Mouse (Mus musculus) megakaryocyte, adult 5-6 weeks (primary cell): Measurements from ENCODE around the gene Ccr1. TPM values are rescaled to one million over a fixed set of nuclear protein-coding genes. Genes with fewer than 3 reads are reported as not detected.

Experiments
- ATAC-seq: 2 replicates; pipeline ENCODE4 v1.8.0; 2016; ENCODE audit warnings: mild to moderate bottlenecking, inconsistent platforms; ENCODE audit not compliant: poor library complexity, severe bottlenecking
- total RNA-seq, 2 experiments: library from RNA; stranded (forward) in 1 of 2; stranded (reverse) in 1 of 2; fragments of 153-499, 151-499 nt in 1 of 2; fragments of 221-1000, 200-1000 nt in 1 of 2; gene quantifications; 2 replicates each; pipeline versions ENCODE4 v1.2.3 to v1.2.4; 2015 to 2017

Gene Ccr1
- total RNA-seq (2015) (119 and 127 TPM in 2 replicates), total RNA-seq (2017) (94.4 and 94.8 TPM in 2 replicates)

GRCm38 (mm10) chr9:123968290-123968912, at the start of gene Ccr1:
TSS of gene Ccr1 (minus strand) at chr9:123968692.
- ATAC-seq = peak; percentile 79

GRCm38 (mm10) chr9:124016048-124016447, 47.6 kb upstream of the Ccr1 start:
- ATAC-seq = no peak

GRCm38 (mm10) chr9:124014985-124015652, 46.6 kb upstream of the Ccr1 start:
- ATAC-seq = no peak

GRCm38 (mm10) chr9:124013270-124013669, 44.8 kb upstream of the Ccr1 start:
- ATAC-seq = peak; percentile 52

GRCm38 (mm10) chr9:124012691-124013090, 44.2 kb upstream of the Ccr1 start:
- ATAC-seq = peak; percentile 56

GRCm38 (mm10) chr9:123999784-124000183, 31.3 kb upstream of the Ccr1 start:
- peak; percentile 56; the same call in 1 of the 2 replicates for ATAC-seq

- peak; percentile 62 for ATAC-seq
These were observed 29.2 kb upstream of the Ccr1 start for GRCm38 (mm10) chr9:123997719-123998118.

GRCm38 (mm10) chr9:123991312-123991906, 22.9 kb upstream of the Ccr1 start:
- peak; percentile 89 for ATAC-seq

GRCm38 (mm10) chr9:123989671-123990070, 21.2 kb upstream of the Ccr1 start:
- no peak for ATAC-seq

- peak; percentile 86 for ATAC-seq
These were observed 17.7 kb upstream of the Ccr1 start for GRCm38 (mm10) chr9:123986217-123986616.

- peak; percentile 36 for ATAC-seq
These were observed 16.5 kb upstream of the Ccr1 start for GRCm38 (mm10) chr9:123984943-123985342.

- no peak for ATAC-seq
These were observed 14.2 kb upstream of the Ccr1 start for GRCm38 (mm10) chr9:123982720-123983119.

- no peak for ATAC-seq
These were observed 13.4 kb upstream of the Ccr1 start for GRCm38 (mm10) chr9:123981909-123982308.

GRCm38 (mm10) chr9:123980858-123981475, 12.5 kb upstream of the Ccr1 start:
- ATAC-seq = peak; percentile 31

- ATAC-seq = no peak
These were observed 9.8 kb upstream of the Ccr1 start, which contains the start of gene Ccr1l1 for GRCm38 (mm10) chr9:123978308-123978707. TSS of gene Ccr1l1 (minus strand) at chr9:123978408.

GRCm38 (mm10) chr9:123976876-123977663, 8.6 kb upstream of the Ccr1 start:
- ATAC-seq = no peak

- ATAC-seq = no peak
These were observed 7.1 kb upstream of the Ccr1 start for GRCm38 (mm10) chr9:123975630-123976029.

GRCm38 (mm10) chr9:123966858-123967495, 1.5 kb downstream of the Ccr1 start:
- ATAC-seq = 0 out of 2 replicates have a peak, but pooled peaks have one; percentile 3

GRCm38 (mm10) chr9:123964776-123965175, 3.7 kb downstream of the Ccr1 start:
- ATAC-seq = peak; percentile 64

GRCm38 (mm10) chr9:123960161-123960560, 8.3 kb downstream of the Ccr1 start:
- no peak for ATAC-seq
